Mouse (Mus musculus): ENCODE data around the gene Auh. TPM values are rescaled to one million over a fixed set of nuclear protein-coding genes. Genes with fewer than 3 reads are reported as not detected.

Gene Auh
- polyA plus RNA-seq, 1 experiment from 2014 or later: 33.7 TPM

GRCm38 (mm10) chr13:52918333-52918732, 11.1 kb downstream of the Auh start:
- ATAC-seq (replicated peaks; ENCODE audit: low FRiP score) (no peak), DNase-seq (ENCODE audit: low spot score) (no peak)
- Histone ChIP-seq H3K27ac (ENCODE audit: low read depth, low read length) (no peak overlapping the region), H3K27me3 (ENCODE audit: control insufficient read depth, insufficient read depth, low read length) (no peaks in the 10 kb centered on the region), H3K4me2 (ENCODE audit: low read depth, low read length, severe bottlenecking) (no peak overlapping the region), H3K4me1 (replicated peaks; ENCODE audit: control insufficient read depth, insufficient read depth, low read length) (no peaks in the 10 kb centered on the region), H3K36me3 (ENCODE audit: control insufficient read depth, insufficient read depth, low read length) (no peaks in the 10 kb centered on the region), H3K9ac (ENCODE audit: low read length) (no peak overlapping the region), H3K9me3 (ENCODE audit: control insufficient read depth, low read length) (no peaks in the 10 kb centered on the region), H3K4me3 (ENCODE audit: low read depth, low read length) (no peak overlapping the region)
- 89% methylated on average over 5 of the region's 5 CpGs for WGBS

- Histone ChIP-seq H3K27ac (ENCODE audit: low read depth, low read length) (no peak overlapping the region), H3K27me3 (ENCODE audit: control insufficient read depth, insufficient read depth, low read length) (no peaks in the 10 kb centered on the region), H3K4me2 (ENCODE audit: low read depth, low read length, severe bottlenecking) (no peak overlapping the region), H3K9ac (ENCODE audit: low read length) (no peak overlapping the region), H3K4me1 (replicated peaks; ENCODE audit: control insufficient read depth, insufficient read depth, low read length) (no peaks in the 10 kb centered on the region), H3K4me3 (ENCODE audit: low read depth, low read length) (no peak overlapping the region), H3K9me3 (ENCODE audit: control insufficient read depth, low read length) (no peaks in the 10 kb centered on the region), H3K36me3 (ENCODE audit: control insufficient read depth, insufficient read depth, low read length) (no peaks in the 10 kb centered on the region)
- WGBS: 85% methylated on average over 19 of the region's 19 CpGs
- no peak for ATAC-seq (replicated peaks; ENCODE audit: low FRiP score)
- no peak for DNase-seq (ENCODE audit: low spot score)
Observed at GRCm38 (mm10) chr13:52914591-52915110, 14.8 kb downstream of the Auh start.

DNA sequence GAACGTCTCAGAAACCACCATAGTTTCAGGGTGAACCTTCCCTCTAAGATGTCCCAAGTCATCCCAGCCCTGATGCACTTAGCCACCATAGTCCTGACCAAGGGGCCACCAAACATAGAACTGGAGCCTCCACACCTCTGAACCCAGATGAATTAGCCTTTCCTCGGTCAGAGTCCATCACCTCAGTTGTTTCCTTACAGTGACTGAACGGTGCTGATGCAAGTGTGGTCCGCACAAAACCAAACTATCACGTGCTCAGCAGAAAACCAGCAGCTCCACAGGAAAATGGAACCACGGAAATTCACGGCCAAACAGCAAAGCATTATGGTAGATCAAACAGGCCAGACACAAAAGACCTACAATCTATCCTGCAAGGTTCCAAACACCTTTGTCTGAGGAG, 15.6 kb downstream of the Auh start:
- H3K27ac ChIP-seq (ENCODE audit: low read depth, low read length): no peak overlapping the region
- H3K9me3 ChIP-seq (ENCODE audit: control insufficient read depth, low read length): no peaks in the 10 kb centered on the region
- no peak overlapping the region for H3K4me3 ChIP-seq (ENCODE audit: low read depth, low read length)
- ATAC-seq (replicated peaks; ENCODE audit: low FRiP score): no peak
- no peak overlapping the region for H3K4me2 ChIP-seq (ENCODE audit: low read depth, low read length, severe bottlenecking)
- no peaks in the 10 kb centered on the region for H3K36me3 ChIP-seq (ENCODE audit: control insufficient read depth, insufficient read depth, low read length)
- H3K4me1 ChIP-seq (replicated peaks; ENCODE audit: control insufficient read depth, insufficient read depth, low read length): no peaks in the 10 kb centered on the region
- no peaks in the 10 kb centered on the region for H3K27me3 ChIP-seq (ENCODE audit: control insufficient read depth, insufficient read depth, low read length)
- DNase-seq (ENCODE audit: low spot score): no peak
- WGBS: 83% methylated on average over 7 of the region's 7 CpGs
- H3K9ac ChIP-seq (ENCODE audit: low read length): no peak overlapping the region

DNA sequence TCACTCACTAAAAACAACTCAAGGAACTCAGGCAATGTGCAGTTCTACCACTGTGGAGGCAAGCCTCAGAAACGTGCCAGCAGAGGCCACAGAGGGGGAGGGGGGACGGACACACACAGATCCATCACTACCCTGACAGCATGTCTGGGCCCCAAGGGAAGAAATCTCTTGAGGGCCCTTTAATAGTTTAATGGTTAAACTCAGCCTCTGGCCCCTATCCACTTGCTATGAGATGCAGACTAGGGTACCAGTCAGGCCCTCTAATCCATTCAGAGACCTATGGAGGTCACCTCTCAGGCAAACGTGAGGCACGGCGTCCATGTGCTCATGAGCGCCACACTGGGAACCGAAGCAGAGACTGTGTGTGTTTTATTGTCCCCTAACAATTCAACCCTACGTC, 17.0 kb downstream of the Auh start:
- Histone ChIP-seq H3K4me3 (ENCODE audit: low read depth, low read length) (no peak overlapping the region), H3K36me3 (ENCODE audit: control insufficient read depth, insufficient read depth, low read length) (no peaks in the 10 kb centered on the region), H3K9me3 (ENCODE audit: control insufficient read depth, low read length) (no peaks in the 10 kb centered on the region), H3K27ac (ENCODE audit: low read depth, low read length) (no peak overlapping the region), H3K9ac (ENCODE audit: low read length) (no peak overlapping the region), H3K27me3 (ENCODE audit: control insufficient read depth, insufficient read depth, low read length) (no peaks in the 10 kb centered on the region), H3K4me2 (ENCODE audit: low read depth, low read length, severe bottlenecking) (no peak overlapping the region), H3K4me1 (replicated peaks; ENCODE audit: control insufficient read depth, insufficient read depth, low read length) (no peaks in the 10 kb centered on the region)
- ATAC-seq (replicated peaks; ENCODE audit: low FRiP score) (no peak), DNase-seq (ENCODE audit: low spot score) (no peak)
- WGBS: 81% methylated on average over 8 of the region's 8 CpGs

DNA sequence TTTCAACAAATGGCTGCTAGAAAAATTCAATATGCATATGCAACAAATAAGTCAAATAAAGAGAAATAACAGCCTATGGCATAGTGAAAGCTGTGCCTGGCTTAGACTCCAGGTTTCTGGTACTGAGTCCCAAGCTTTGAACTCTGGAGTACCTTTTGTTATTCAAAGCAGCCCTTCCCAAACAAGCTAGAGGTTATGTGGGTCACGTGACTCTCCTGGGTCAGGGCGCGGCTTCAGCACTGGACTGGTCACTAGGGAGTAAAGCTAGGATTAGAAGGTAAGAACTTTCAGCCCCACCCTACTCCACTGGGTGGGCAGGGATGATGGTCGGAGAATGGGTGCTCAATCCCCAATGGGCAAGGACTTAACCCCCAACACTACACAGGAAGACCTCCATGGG, 18.2 kb downstream of the Auh start:
- no peak overlapping the region for H3K9ac ChIP-seq (ENCODE audit: low read length)
- H3K4me1 ChIP-seq (replicated peaks; ENCODE audit: control insufficient read depth, insufficient read depth, low read length): no peaks in the 10 kb centered on the region
- H3K4me3 ChIP-seq (ENCODE audit: low read depth, low read length): no peak overlapping the region
- H3K27ac ChIP-seq (ENCODE audit: low read depth, low read length): no peak overlapping the region
- H3K9me3 ChIP-seq (ENCODE audit: control insufficient read depth, low read length): no peaks in the 10 kb centered on the region
- H3K36me3 ChIP-seq (ENCODE audit: control insufficient read depth, insufficient read depth, low read length): no peaks in the 10 kb centered on the region
- no peak overlapping the region for H3K4me2 ChIP-seq (ENCODE audit: low read depth, low read length, severe bottlenecking)
- WGBS: 67% methylated on average over 4 of the region's 4 CpGs
- H3K27me3 ChIP-seq (ENCODE audit: control insufficient read depth, insufficient read depth, low read length): no peaks in the 10 kb centered on the region
- no peak for ATAC-seq (replicated peaks; ENCODE audit: low FRiP score)
- no peak for DNase-seq (ENCODE audit: low spot score)

DNA sequence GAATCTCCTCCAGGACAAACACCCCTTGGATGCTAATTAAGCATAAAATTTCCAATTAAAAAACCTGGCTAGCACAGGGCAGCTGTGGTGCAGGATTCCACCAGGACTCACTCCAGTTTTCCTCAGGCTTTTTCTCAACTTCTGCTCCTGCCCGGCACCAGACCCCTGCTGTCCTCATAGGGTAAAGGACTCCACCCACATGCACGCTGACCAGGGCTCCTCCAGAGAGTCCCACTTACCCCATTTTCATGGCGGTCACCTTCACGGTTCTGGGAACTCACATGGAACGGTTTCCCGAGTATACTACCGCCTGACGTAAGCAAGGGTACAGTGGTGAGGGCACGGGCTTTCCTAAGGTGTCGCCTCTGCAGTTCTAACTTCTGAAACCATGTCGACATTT, 23.2 kb downstream of the Auh start:
- no peak overlapping the region for H3K27ac ChIP-seq (ENCODE audit: low read depth, low read length)
- H3K4me2 ChIP-seq (ENCODE audit: low read depth, low read length, severe bottlenecking): no peak overlapping the region
- H3K9me3 ChIP-seq (ENCODE audit: control insufficient read depth, low read length): no peaks in the 10 kb centered on the region
- H3K27me3 ChIP-seq (ENCODE audit: control insufficient read depth, insufficient read depth, low read length): no peaks in the 10 kb centered on the region
- WGBS: 86% methylated on average over 11 of the region's 11 CpGs
- H3K9ac ChIP-seq (ENCODE audit: low read length): no peak overlapping the region
- H3K4me3 ChIP-seq (ENCODE audit: low read depth, low read length): no peak overlapping the region
- H3K4me1 ChIP-seq (replicated peaks; ENCODE audit: control insufficient read depth, insufficient read depth, low read length): peaks cover 2% of the 10 kb centered on the region; the same call in 1 of the 2 replicates
- no peak for DNase-seq (ENCODE audit: low spot score)
- no peaks in the 10 kb centered on the region for H3K36me3 ChIP-seq (ENCODE audit: control insufficient read depth, insufficient read depth, low read length)
- no peak for ATAC-seq (replicated peaks; ENCODE audit: low FRiP score)

DNA sequence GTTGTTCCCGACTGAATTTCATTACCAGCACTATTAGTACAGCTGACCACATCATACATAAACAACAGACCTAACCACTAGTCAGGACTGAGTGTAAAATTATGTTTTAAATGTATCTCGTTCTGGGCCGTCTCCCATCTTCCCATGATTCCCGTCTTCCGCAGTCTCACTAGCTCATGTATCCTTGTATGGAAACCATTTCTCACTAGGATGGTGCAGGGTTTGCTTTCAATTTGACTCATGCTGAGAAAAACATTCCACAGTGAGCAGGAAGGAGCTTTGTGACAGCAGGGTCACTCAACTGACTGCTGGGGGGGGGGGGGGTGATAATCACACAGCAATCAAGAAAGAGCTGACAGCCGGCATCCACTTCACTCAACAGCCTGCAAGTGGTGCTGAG, 25.3 kb downstream of the Auh start:
- H3K9ac ChIP-seq (ENCODE audit: low read length): no peak overlapping the region; the same call in 1 of the 2 replicates
- no peak overlapping the region for H3K4me2 ChIP-seq (ENCODE audit: low read depth, low read length, severe bottlenecking)
- H3K4me1 ChIP-seq (replicated peaks; ENCODE audit: control insufficient read depth, insufficient read depth, low read length): peaks cover 2% of the 10 kb centered on the region; the same call in 1 of the 2 replicates
- no peak for ATAC-seq (replicated peaks; ENCODE audit: low FRiP score)
- H3K4me3 ChIP-seq (ENCODE audit: low read depth, low read length): no peak overlapping the region
- 50% methylated on average over 6 of the region's 6 CpGs for WGBS
- H3K36me3 ChIP-seq (ENCODE audit: control insufficient read depth, insufficient read depth, low read length): no peaks in the 10 kb centered on the region
- H3K27ac ChIP-seq (ENCODE audit: low read depth, low read length): peak overlapping the region; percentile 48; the same call in 1 of the 2 replicates
- no peak for DNase-seq (ENCODE audit: low spot score)
- no peaks in the 10 kb centered on the region for H3K27me3 ChIP-seq (ENCODE audit: control insufficient read depth, insufficient read depth, low read length)
- no peaks in the 10 kb centered on the region for H3K9me3 ChIP-seq (ENCODE audit: control insufficient read depth, low read length)

- no peaks in the 10 kb centered on the region for H3K9me3 ChIP-seq (ENCODE audit: control insufficient read depth, low read length)
- peak overlapping the region; percentile 48; the same call in 1 of the 2 replicates for H3K27ac ChIP-seq (ENCODE audit: low read depth, low read length)
- no peak overlapping the region; the same call in 1 of the 2 replicates for H3K9ac ChIP-seq (ENCODE audit: low read length)
- H3K4me2 ChIP-seq (ENCODE audit: low read depth, low read length, severe bottlenecking): no peak overlapping the region
- 35% methylated on average over 10 of the region's 10 CpGs for WGBS
- DNase-seq (ENCODE audit: low spot score) (peak; percentile 67), ATAC-seq (replicated peaks; ENCODE audit: low FRiP score) (peak; percentile 53; the same call in 1 of the 2 replicates)
- no peak overlapping the region for H3K4me3 ChIP-seq (ENCODE audit: low read depth, low read length)
- H3K4me1 ChIP-seq (replicated peaks; ENCODE audit: control insufficient read depth, insufficient read depth, low read length): peaks cover 2% of the 10 kb centered on the region; the same call in 1 of the 2 replicates
- no peaks in the 10 kb centered on the region for H3K27me3 ChIP-seq (ENCODE audit: control insufficient read depth, insufficient read depth, low read length)
- H3K36me3 ChIP-seq (ENCODE audit: control insufficient read depth, insufficient read depth, low read length): no peaks in the 10 kb centered on the region
Observed at GRCm38 (mm10) chr13:52903767-52904166, 25.7 kb downstream of the Auh start.

DNA sequence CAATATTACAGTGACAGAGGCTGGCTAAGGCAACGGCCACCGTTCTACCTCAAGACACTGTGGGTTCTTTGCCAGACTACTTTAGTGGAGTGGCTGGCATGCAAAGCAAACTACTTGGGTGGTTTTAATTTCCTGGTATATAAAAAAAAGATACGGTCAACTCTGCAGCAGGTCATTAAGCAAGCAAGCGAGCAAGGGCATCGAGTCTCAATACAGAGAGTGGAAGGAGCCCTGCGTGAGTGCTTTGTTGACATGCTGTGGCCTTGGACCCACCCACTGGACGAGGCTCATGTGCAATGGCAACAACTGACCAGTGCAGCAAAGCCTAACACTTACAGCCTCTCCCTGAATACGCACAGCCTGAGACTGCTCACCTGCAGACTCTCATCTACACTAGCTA, 27.0 kb downstream of the Auh start:
- Histone ChIP-seq H3K9ac (ENCODE audit: low read length) (no peak overlapping the region), H3K27me3 (ENCODE audit: control insufficient read depth, insufficient read depth, low read length) (no peaks in the 10 kb centered on the region), H3K36me3 (ENCODE audit: control insufficient read depth, insufficient read depth, low read length) (no peaks in the 10 kb centered on the region), H3K4me3 (ENCODE audit: low read depth, low read length) (no peak overlapping the region), H3K4me1 (replicated peaks; ENCODE audit: control insufficient read depth, insufficient read depth, low read length) (peaks cover 2% of the 10 kb centered on the region; the same call in 1 of the 2 replicates), H3K27ac (ENCODE audit: low read depth, low read length) (no peak overlapping the region), H3K4me2 (ENCODE audit: low read depth, low read length, severe bottlenecking) (no peak overlapping the region), H3K9me3 (ENCODE audit: control insufficient read depth, low read length) (no peaks in the 10 kb centered on the region)
- ATAC-seq (replicated peaks; ENCODE audit: low FRiP score): no peak
- no peak for DNase-seq (ENCODE audit: low spot score)
- 82% methylated on average over 8 of the region's 8 CpGs for WGBS

Measured in forebrain, embryonic 11.5 days (tissue).